Mouse (Mus musculus) ZHBTc4 (cell line): Measurements from ENCODE around the gene Plekho1.
"Not testable (repeated sequence)": the region's sequence is repeated elsewhere in the genome, so short reads cannot be mapped to it uniquely, and the experiment has no call there.

Experiments
- DNase-seq: peaks from one replicate; pipeline ENCODE4 v3.0.0-alpha.2; 2011; ENCODE audit warnings: low read depth, low spot score

The Plekho1 gene

GRCm38 (mm10) chr3:95995802-95996428, at the start of gene Plekho1:
Gene Plekho1 (minus strand): TSS chr3:95996001.
- DNase-seq: peak; percentile 42

GRCm38 (mm10) chr3:96044559-96044958, 48.8 kb upstream of the Plekho1 start:
- DNase-seq: not testable (repeated sequence)

GRCm38 (mm10) chr3:96043104-96043503, 47.3 kb upstream of the Plekho1 start:
- no peak for DNase-seq

GRCm38 (mm10) chr3:96041079-96041478, 45.3 kb upstream of the Plekho1 start:
- no peak for DNase-seq

- no peak for DNase-seq
Measured at GRCm38 (mm10) chr3:96040663-96041006, 44.8 kb upstream of the Plekho1 start.

GRCm38 (mm10) chr3:96039857-96040662, 44.3 kb upstream of the Plekho1 start:
- DNase-seq: no peak

GRCm38 (mm10) chr3:96038851-96039250, 43.0 kb upstream of the Plekho1 start:
- no peak for DNase-seq

GRCm38 (mm10) chr3:96038156-96038555, 42.4 kb upstream of the Plekho1 start:
- no peak for DNase-seq

GRCm38 (mm10) chr3:96036796-96037195, 41.0 kb upstream of the Plekho1 start:
- no peak for DNase-seq

GRCm38 (mm10) chr3:96033046-96033445, 37.2 kb upstream of the Plekho1 start:
- no peak for DNase-seq

- DNase-seq: no peak
Measured at GRCm38 (mm10) chr3:96032652-96033017, 36.8 kb upstream of the Plekho1 start.

GRCm38 (mm10) chr3:96031991-96032651, 36.3 kb upstream of the Plekho1 start:
- DNase-seq: no peak

- DNase-seq: no peak
Measured at GRCm38 (mm10) chr3:96029766-96030165, 34.0 kb upstream of the Plekho1 start.

- DNase-seq: no peak
Measured at GRCm38 (mm10) chr3:96029336-96029735, 33.5 kb upstream of the Plekho1 start.

- DNase-seq: no peak
Measured at GRCm38 (mm10) chr3:96027875-96028274, 32.1 kb upstream of the Plekho1 start.

GRCm38 (mm10) chr3:96027145-96027544, 31.3 kb upstream of the Plekho1 start:
- DNase-seq: no peak

- DNase-seq: no peak
Measured at GRCm38 (mm10) chr3:96021421-96022128, 25.8 kb upstream of the Plekho1 start.

GRCm38 (mm10) chr3:96020735-96021134, 24.9 kb upstream of the Plekho1 start:
- no peak for DNase-seq

- DNase-seq: no peak
Measured at GRCm38 (mm10) chr3:96017461-96017860, 21.7 kb upstream of the Plekho1 start.

GRCm38 (mm10) chr3:96016257-96016889, 20.6 kb upstream of the Plekho1 start:
- DNase-seq: no peak

- no peak for DNase-seq
Measured at GRCm38 (mm10) chr3:96015681-96016080, 19.9 kb upstream of the Plekho1 start.

- no peak for DNase-seq
Measured at GRCm38 (mm10) chr3:96012805-96013204, 17.0 kb upstream of the Plekho1 start.
